Mouse (Mus musculus) spleen, adult 2 months (tissue): ENCODE results near the gene Fen1.

Source experiments
- CTCF ChIP-seq: fragments of 200-500 bp; IDR thresholded peaks from 2 replicates; pipeline ENCODE4 v1.5.1; 2011; ENCODE audit warnings: mild to moderate bottlenecking, inconsistent platforms; ENCODE audit not compliant: insufficient read depth, insufficient read length, insufficient replicate concordance; ENCODE audit errors: extremely low read depth
- POLR2A ChIP-seq: fragments of 200-500 bp; IDR thresholded peaks from 2 replicates; pipeline ENCODE4 v1.6.1; 2011; ENCODE audit warnings: low read depth, low read length, inconsistent platforms

- TF ChIP-seq CTCF (no peak), POLR2A (no peak)
Observed at GRCm38 (mm10) chr19:10173844-10174539, 30.0 kb downstream of the Fen1 start.
